Mouse (Mus musculus): Measurements from ENCODE around the gene Gm28035. TPM values are rescaled to one million over a fixed set of nuclear protein-coding genes. Genes with fewer than 3 reads are reported as not detected.

The Gm28035 gene
- polyA plus RNA-seq, 1 experiment from 2014 or later: 0.05 TPM

- no peaks in the 10 kb centered on the region for H3K27me3 ChIP-seq (ENCODE audit: control insufficient read depth, insufficient read depth, low read length)
- H3K27ac ChIP-seq (replicated peaks): peak within 1 kb of the TSS; percentile 91
- TF ChIP-seq CTCF (IDR thresholded peaks at IDR 0.05; ENCODE audit: low read depth) (0 out of 2 replicates have a peak, but pooled peaks have one; percentile 17), EP300 (optimal IDR thresholded peaks at IDR 0.05) (no peak)
- H3K4me3 ChIP-seq (ENCODE audit: low read depth, low read length): no peak within 1 kb of the TSS
- ATAC-seq (ENCODE audit: low FRiP score, low TSS enrichment) (peak; percentile 14; the same call in 1 of the 2 replicates), DNase-seq (ENCODE audit: low spot score) (no peak)
- peaks cover 16% of the 10 kb centered on the region for H3K36me3 ChIP-seq (ENCODE audit: control insufficient read depth, insufficient read depth, low read length)
- WGBS: 29% methylated on average over 5 of the region's 5 CpGs
- H3K9me3 ChIP-seq (ENCODE audit: control insufficient read depth, low read length): no peaks in the 10 kb centered on the region
- H3K4me2 ChIP-seq (replicated peaks; ENCODE audit: low read depth): peak within 1 kb of the TSS; percentile 36
- peak within 1 kb of the TSS; percentile 51 for H3K9ac ChIP-seq (ENCODE audit: low read length)
- H3K4me1 ChIP-seq (replicated peaks; ENCODE audit: control insufficient read depth, insufficient read depth): peaks cover 18% of the 10 kb centered on the region
These were observed 25.4 kb downstream of the Gm28035 start, which contains the start of gene Phyhd1 for GRCm38 (mm10) chr2:30265767-30266253. Gene Phyhd1 (plus strand): TSS chr2:30266203.

GRCm38 (mm10) chr2:30266392-30266941, 26.1 kb downstream of the Gm28035 start:
- Histone ChIP-seq H3K27ac (replicated peaks) (peak overlapping the region; percentile 91), H3K9me3 (ENCODE audit: control insufficient read depth, low read length) (no peaks in the 10 kb centered on the region), H3K9ac (ENCODE audit: low read length) (peak overlapping the region; percentile 51; the same call in 1 of the 2 replicates), H3K4me3 (ENCODE audit: low read depth, low read length) (no peak overlapping the region), H3K4me1 (replicated peaks; ENCODE audit: control insufficient read depth, insufficient read depth) (peaks cover 18% of the 10 kb centered on the region), H3K27me3 (ENCODE audit: control insufficient read depth, insufficient read depth, low read length) (no peaks in the 10 kb centered on the region), H3K36me3 (ENCODE audit: control insufficient read depth, insufficient read depth, low read length) (peaks cover 15% of the 10 kb centered on the region), H3K4me2 (replicated peaks; ENCODE audit: low read depth) (peak overlapping the region; percentile 36)
- DNase-seq (ENCODE audit: low spot score) (peak; percentile 84), ATAC-seq (ENCODE audit: low FRiP score, low TSS enrichment) (peak; percentile 79)
- WGBS: 3% methylated on average over 4 of the region's 4 CpGs
- no peak; the same call in 1 of the 2 replicates for TF ChIP-seq CTCF (IDR thresholded peaks at IDR 0.05; ENCODE audit: low read depth)
- TF ChIP-seq EP300 (optimal IDR thresholded peaks at IDR 0.05): peak; percentile 49

- WGBS: 91% methylated on average over 2 of the region's 2 CpGs
- no peak for TF ChIP-seq CTCF (IDR thresholded peaks at IDR 0.05; ENCODE audit: low read depth)
- TF ChIP-seq EP300 (optimal IDR thresholded peaks at IDR 0.05): no peak
- Histone ChIP-seq H3K4me1 (replicated peaks; ENCODE audit: control insufficient read depth, insufficient read depth) (peaks cover 18% of the 10 kb centered on the region), H3K36me3 (ENCODE audit: control insufficient read depth, insufficient read depth, low read length) (peaks cover 6% of the 10 kb centered on the region; the same call in 1 of the 2 replicates), H3K9ac (ENCODE audit: low read length) (no peak overlapping the region), H3K27ac (replicated peaks) (no peak overlapping the region), H3K4me3 (ENCODE audit: low read depth, low read length) (no peak overlapping the region), H3K27me3 (ENCODE audit: control insufficient read depth, insufficient read depth, low read length) (no peaks in the 10 kb centered on the region), H3K4me2 (replicated peaks; ENCODE audit: low read depth) (no peak overlapping the region), H3K9me3 (ENCODE audit: control insufficient read depth, low read length) (no peaks in the 10 kb centered on the region)
- no peak for ATAC-seq (ENCODE audit: low FRiP score, low TSS enrichment)
- DNase-seq (ENCODE audit: low spot score): no peak
These were observed 27.1 kb downstream of the Gm28035 start for GRCm38 (mm10) chr2:30267466-30267865.

- Histone ChIP-seq H3K27me3 (ENCODE audit: control insufficient read depth, insufficient read depth, low read length) (no peaks in the 10 kb centered on the region), H3K9ac (ENCODE audit: low read length) (no peak overlapping the region), H3K4me1 (replicated peaks; ENCODE audit: control insufficient read depth, insufficient read depth) (peaks cover 15% of the 10 kb centered on the region), H3K4me2 (replicated peaks; ENCODE audit: low read depth) (no peak overlapping the region), H3K27ac (replicated peaks) (no peak overlapping the region), H3K9me3 (ENCODE audit: control insufficient read depth, low read length) (no peaks in the 10 kb centered on the region), H3K4me3 (ENCODE audit: low read depth, low read length) (no peak overlapping the region), H3K36me3 (ENCODE audit: control insufficient read depth, insufficient read depth, low read length) (peaks cover 9% of the 10 kb centered on the region; the same call in 1 of the 2 replicates)
- no peak for TF ChIP-seq CTCF (IDR thresholded peaks at IDR 0.05; ENCODE audit: low read depth)
- TF ChIP-seq EP300 (optimal IDR thresholded peaks at IDR 0.05): no peak
- ATAC-seq (ENCODE audit: low FRiP score, low TSS enrichment) (no peak), DNase-seq (ENCODE audit: low spot score) (no peak)
- WGBS: 60% methylated on average over 4 of the region's 4 CpGs
These were observed 28.0 kb downstream of the Gm28035 start for GRCm38 (mm10) chr2:30268371-30268770.

- Histone ChIP-seq H3K9me3 (ENCODE audit: control insufficient read depth, low read length) (no peaks in the 10 kb centered on the region), H3K27ac (replicated peaks) (peak overlapping the region; percentile 26; the same call in 1 of the 2 replicates), H3K36me3 (ENCODE audit: control insufficient read depth, insufficient read depth, low read length) (peaks cover 3% of the 10 kb centered on the region; the same call in 1 of the 2 replicates), H3K4me1 (replicated peaks; ENCODE audit: control insufficient read depth, insufficient read depth) (peaks cover 15% of the 10 kb centered on the region), H3K4me3 (ENCODE audit: low read depth, low read length) (no peak overlapping the region), H3K4me2 (replicated peaks; ENCODE audit: low read depth) (no peak overlapping the region), H3K27me3 (ENCODE audit: control insufficient read depth, insufficient read depth, low read length) (no peaks in the 10 kb centered on the region), H3K9ac (ENCODE audit: low read length) (no peak overlapping the region)
- DNase-seq (ENCODE audit: low spot score) (no peak), ATAC-seq (ENCODE audit: low FRiP score, low TSS enrichment) (no peak)
- 78% methylated on average over 17 of the region's 17 CpGs for WGBS
- no peak for TF ChIP-seq CTCF (IDR thresholded peaks at IDR 0.05; ENCODE audit: low read depth)
- no peak for TF ChIP-seq EP300 (optimal IDR thresholded peaks at IDR 0.05)
These were observed 29.0 kb downstream of the Gm28035 start for GRCm38 (mm10) chr2:30269241-30269990.
